Mouse (Mus musculus): ENCODE measurements around the gene Mical3. TPM values are rescaled to one million over a fixed set of nuclear protein-coding genes. Genes with fewer than 3 reads are reported as not detected.

Mical3 gene
- total RNA-seq, 2 experiments from 2014 or later = 46.0 to 59.0 TPM

DNA sequence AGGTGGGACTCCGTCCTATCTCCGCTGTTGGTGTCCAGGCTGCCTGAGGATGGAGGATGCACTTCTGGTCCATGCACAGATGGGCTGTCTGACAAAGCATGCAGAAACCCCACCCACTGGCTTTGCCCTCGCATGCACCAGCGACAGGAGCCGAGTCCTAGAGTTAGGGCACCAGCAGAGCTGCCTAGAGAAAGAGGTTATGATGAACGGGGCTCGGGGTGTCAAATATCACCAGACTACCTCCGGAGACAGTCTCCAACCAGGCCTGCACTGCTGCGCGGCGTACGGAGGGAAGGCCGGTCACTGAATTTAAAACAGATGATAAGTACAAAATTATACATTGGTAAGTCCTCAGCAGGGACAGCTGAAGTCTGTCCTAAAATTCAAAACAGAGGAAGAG, 165.0 kb downstream of the Mical3 start:
- DNase-seq (ENCODE audit: low spot score) = no peak

DNA sequence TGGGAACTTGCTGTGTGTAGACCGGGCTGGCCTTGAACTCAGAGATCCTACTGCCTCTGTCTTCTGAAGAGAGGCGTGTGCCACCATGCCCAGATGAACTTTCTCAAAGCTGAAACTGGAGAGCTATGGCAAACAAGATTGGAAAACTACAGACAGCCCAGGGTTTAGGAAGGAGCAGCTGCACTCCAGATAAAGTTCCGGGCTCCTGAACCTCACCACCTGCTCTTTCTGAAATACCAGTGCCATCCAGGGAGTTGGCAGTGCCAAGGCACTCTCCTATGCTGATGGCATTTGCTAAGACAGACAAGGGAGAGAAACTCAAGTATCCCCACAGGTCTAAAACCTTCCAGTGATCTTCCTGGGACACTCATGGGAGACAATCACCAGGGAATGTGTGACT, 166.6 kb downstream of the Mical3 start:
- DNase-seq (ENCODE audit: low spot score) = no peak

DNA sequence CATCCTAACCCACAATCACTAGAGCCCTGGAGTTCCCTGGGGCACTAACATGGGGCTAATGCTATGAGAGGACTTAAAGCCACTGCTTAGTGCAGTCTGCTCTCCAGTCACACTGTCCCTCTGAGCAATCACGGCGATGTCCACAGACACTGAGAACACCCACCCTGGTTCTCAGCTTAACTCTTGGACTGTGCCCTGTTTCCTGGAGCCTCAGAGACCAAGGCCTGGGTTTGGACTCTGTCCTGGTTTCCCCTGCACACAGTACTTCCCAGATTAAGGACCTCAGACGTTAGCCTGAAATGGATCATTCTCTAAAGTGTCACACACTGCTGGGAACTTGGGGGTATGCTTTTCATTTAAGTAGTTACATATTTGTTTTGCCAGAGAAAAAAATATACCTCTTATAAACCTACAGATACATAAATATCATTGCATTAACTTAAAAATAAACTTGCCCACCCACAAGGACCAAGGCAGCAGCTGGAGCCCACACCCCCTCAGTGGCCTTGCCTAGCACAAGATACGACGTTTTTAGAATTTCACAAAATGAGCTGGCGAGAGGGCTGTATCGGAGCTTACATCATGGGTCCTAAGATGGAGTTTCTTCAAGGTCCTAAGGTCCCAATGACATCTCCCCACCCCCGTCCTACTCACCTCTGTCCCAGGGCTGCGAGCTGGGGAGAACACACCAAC, 170.3 kb downstream of the Mical3 start:
- no peak for DNase-seq (ENCODE audit: low spot score)

DNA sequence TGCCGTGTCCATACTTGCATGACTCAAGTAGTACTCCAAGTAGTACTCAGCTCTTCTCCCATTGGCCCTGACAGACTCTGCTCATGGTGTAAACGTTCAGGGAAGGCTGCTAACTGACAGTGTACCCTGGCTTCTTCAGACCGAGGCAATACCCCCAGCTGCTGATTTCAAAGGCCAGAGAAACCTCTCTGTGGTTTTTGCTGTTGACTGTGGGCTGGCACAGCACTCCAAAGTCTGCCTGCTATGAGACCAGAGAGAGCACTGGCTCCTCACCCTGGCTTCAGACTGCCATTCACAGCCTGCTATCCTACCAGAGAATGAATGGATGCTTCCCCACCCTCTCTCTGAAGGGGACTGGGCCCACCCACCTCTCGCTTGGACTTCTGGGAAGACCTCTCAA, 173.5 kb downstream of the Mical3 start:
- no peak for DNase-seq (ENCODE audit: low spot score)

DNA sequence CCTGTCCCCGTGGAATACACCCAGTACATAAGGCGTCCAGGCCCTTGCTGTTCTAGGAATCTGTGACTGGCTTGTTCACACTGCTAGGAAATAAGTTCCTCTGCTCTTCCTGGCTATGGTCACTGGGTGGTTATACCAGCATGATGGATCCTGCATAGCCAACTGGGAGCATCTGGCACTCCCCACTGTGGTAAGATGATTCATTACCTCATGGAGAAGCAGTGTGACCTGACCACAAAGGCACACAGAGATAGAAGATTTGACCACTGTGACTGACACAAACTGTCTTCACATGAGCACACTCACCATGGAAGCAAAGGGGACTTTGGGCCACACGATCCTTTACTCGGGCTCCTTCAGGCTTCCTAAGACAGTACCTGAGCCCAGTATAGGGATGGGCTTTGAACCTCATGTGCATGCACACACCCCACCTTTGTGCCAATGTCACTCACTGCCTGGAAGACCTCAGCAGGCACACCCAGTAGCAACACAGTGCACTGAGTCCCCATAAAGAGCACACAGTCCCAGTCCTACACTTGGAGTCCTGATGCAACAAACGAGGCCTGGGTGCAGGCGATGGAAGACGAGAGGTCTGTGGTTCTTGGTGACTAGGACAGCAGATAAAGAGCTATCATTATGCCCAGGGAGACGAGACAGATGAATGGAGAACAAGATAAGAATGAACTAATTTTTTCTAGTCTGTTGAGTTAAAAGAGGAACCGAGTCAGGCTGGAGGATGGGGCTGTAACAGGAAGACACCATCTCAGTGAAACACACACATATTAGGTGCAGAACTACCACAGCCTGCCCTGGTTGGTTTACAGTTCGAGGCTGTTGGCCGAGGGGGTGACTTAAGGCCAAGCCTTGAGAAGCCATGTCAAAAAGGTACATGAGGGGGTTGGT, 174.3 kb downstream of the Mical3 start:
- no peak for DNase-seq (ENCODE audit: low spot score)

DNA sequence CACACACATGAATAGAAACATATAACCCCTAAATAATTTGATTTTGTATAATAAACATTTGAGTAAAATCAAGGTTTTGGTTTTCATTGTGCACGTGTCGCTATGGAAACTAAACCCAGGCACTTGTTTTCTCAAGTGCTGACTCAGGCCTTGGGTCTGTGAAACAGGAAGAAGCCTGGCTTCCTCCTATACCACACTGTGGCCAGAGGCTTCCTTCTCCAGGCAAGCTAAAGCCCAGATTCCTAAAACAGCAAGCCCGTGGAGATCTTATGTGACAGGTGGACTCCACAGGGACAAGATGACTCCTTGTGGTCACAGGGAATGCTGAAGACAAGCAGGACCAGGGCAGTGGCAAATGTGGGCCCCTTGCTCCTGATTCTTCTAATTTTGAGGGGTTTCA, 175.6 kb downstream of the Mical3 start:
- DNase-seq (ENCODE audit: low spot score) = no peak

DNA sequence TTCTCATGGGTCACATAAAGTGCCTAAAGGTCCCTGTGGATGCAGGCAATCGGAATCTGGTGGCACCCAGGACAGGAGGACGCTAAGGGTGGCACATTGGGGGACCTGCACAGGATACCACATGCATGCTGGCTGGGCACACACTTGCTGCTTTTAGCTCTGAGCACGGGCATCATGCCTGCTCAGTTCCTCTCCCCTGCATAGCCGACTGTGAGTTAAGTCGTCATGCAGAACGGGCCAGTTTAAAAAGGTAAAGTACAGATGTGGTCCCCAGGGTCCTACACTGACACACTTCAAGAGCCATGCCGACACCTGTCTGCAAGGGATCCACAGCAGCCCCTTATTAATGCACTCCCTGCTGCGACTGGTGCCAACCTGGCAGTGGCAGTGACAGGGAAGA, 176.6 kb downstream of the Mical3 start:
- DNase-seq (ENCODE audit: low spot score) = no peak

DNA sequence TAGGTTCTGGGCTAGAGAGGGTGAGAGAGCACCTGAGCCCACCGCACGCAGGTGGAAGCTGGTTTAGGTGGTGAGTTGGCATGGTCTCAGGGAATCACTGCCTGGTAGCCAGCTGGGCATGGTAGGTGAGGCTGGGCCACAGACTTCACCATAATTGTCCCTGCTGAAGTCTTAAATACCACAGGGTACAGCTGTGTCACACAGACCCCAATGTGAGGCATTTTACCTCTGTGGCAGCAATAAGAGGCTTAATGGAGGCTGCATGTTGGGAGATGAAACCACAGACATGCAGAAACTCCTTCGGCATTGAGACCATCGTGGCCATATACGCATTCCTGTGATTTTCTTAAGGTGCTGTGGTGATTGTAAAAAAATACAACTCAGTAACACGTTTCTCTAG, 178.3 kb downstream of the Mical3 start:
- DNase-seq (ENCODE audit: low spot score) = no peak

DNA sequence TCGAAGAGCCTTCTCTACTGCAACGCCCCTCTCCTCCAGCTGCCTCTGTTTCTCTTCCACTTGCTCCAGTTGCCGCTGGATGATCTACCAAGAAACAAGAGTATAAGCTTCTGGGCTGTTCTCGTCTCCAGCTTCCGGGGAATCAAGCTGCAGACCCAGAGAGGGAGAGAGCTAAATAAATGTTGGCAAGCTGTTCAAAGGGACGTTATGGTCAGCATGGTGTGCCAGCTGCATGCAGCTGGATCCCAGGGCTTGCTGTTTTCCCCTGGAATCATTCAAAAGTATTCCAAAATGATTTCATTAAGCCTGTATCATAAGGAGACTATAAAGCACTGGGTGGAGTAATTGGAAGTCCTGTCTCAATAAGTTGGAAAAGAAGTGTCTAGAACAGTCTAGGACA, 179.5 kb downstream of the Mical3 start:
- DNase-seq (ENCODE audit: low spot score) = no peak

DNA sequence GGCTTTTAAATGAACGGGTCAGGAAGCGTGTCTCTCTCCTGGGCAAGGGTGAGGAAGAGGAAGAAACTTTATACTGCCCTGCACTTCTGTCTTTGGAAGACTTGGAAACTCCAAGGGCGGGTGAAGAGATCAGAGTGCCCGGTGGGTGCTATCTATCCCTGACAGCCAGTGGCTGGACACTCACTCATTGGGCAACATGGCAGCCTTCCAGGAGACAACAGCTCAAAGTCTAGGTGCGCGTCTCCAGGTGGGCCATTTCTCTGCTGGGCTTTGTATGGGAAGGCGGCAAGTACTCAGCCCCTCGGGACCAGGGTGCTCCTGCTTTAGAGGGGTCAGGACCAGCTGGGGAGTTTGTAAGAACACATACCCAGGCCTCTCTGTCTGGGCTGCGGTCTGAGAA, 185.3 kb downstream of the Mical3 start:
- DNase-seq (ENCODE audit: low spot score) = no peak

DNA sequence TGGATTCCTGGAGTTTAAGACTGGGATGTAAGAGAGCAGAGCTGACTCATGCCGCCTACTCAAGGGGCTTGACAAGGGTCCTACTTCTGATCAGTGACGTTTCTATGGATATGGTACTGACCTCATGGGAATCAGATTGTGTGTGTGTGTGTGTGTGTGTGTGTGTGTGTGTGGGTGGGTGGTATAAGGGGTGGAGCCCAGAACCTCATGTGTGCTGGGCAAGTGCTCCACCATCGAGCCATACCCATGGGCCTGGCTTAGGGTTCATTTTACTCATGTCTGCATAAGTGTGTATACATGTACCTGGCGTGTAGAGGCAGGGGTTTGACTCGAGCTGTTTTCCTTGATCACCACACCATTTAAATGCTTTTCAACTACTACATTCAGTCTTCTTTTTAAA, 186.8 kb downstream of the Mical3 start:
- DNase-seq (ENCODE audit: low spot score) = no peak

DNA sequence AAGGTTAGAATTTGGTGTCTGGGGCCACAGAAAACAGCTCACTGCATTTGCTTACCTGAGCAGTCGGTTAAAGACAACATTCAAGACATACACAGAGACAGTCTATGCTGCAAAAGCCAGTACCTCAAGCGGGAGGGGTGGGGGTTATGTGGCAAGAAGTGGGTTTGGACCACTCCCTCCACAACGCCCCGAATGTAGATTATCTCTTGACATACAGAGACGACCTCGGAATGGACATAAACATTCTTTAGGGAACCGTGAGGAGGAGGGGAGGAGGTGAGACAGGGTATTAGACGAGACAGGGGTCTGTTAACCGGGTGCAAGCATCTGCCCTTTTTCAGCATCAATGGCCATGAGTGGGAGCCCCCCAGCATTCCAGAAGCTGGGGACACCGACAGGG, 187.2 kb downstream of the Mical3 start:
- DNase-seq (ENCODE audit: low spot score) = no peak

DNA sequence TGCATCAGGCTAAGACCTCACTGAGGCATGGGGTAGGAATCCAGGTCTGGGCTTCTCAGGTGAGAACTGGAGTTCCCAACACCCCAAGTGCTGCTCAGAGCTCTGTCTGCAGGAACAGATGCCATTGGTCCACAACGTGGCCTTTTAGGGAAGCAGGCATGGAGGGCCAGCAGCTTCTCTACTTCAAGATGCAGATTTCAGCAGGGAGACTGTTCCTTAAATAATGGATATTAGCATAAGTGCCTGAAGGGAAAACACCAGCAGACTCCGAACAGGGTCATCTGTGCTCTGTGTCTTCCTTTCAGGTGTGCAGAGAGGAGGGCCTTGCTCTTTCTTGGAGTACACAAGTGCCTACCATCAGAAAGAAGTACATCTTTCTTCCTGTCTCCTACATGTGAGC, 187.7 kb downstream of the Mical3 start:
- DNase-seq (ENCODE audit: low spot score) = no peak

DNA sequence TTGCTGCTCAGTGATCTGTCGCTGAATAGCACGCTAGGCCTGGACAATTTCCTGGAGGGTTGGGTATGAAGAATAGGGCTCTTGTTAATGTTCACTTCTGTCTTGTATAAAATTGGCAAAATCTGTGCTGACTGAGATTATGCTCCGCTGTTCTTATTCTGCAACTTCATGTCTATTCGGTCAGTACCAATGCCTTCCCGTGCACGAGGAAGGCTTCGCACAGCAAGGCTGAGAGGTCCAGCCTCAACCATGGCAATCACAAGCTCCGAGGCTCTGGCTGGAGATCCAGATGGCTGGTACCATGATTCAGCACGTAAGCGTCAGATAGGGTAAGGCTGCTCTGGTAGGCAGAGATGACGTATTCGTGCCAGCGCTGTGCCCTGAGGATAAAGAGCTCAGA, 189.2 kb downstream of the Mical3 start:
- no peak for DNase-seq (ENCODE audit: low spot score)

DNA sequence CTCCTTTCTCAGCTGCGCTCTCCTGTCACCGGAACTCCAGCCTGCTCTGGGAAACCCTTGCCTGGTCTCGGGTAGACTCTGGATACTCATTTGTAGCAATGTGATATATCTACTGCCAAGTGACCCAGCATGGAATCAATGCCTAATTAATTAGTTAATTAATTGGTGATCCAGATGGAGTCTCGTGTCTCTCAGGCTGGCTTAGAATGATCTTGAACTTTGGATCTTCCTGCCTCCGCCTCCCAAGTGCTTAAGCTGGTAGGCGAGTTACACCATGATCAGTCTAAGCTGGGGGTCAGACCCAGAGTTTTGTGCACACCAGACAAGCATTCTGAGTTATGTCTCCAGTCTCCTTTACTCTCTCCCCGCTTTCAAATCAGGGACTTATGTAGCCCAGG, 189.7 kb downstream of the Mical3 start:
- DNase-seq (ENCODE audit: low spot score) = no peak

DNA sequence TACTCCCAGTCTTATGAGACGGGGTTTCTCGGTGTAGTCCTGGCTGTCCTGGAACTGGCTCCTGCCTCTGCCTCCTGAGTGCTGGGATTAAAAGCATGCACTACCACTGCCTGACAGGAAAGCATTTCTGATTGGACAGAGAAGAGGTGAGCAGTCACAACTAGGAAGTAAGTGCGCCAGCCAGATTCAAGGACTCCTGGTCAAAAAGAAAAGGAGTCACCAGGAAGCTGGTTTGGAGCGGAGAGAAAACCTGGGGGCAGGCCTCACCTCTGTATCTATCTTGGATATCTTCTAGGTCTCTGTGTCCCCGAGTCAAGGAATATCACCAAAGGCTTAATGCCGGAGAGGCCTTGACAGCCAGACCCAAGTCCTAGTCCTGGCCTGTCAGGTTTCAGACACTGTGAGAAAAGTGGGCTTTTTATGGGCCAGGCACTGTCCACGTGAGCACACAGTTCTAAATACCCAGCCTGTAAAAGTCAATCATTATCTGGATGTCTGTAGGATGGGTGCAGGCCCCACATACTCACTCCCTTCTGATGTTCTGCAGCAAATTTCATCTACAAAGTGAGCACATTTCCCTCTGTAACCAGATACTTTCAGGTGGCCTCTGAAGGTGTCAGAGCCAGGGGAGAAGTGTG, 190.2 kb downstream of the Mical3 start:
- DNase-seq (ENCODE audit: low spot score) = no peak

DNA sequence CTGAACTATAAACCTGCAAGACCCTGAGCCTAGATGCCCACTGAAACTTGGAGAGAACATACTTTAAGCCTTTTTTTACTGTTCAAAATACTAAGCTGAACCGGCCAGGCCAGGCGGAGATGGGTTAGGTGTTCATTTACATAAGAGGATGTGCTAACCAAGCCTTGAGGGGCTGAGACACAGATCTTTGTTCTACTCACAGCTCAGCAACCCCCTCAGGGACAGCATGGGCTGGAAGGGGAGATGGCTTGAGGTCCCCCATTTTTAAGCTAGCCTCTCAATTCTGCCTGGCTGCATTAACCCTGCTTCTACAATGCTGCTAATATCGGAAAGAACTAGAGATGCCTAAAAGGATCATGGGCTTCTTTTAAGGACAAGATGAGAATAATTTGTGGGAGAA, 191.0 kb downstream of the Mical3 start:
- DNase-seq (ENCODE audit: low spot score) = no peak

DNA sequence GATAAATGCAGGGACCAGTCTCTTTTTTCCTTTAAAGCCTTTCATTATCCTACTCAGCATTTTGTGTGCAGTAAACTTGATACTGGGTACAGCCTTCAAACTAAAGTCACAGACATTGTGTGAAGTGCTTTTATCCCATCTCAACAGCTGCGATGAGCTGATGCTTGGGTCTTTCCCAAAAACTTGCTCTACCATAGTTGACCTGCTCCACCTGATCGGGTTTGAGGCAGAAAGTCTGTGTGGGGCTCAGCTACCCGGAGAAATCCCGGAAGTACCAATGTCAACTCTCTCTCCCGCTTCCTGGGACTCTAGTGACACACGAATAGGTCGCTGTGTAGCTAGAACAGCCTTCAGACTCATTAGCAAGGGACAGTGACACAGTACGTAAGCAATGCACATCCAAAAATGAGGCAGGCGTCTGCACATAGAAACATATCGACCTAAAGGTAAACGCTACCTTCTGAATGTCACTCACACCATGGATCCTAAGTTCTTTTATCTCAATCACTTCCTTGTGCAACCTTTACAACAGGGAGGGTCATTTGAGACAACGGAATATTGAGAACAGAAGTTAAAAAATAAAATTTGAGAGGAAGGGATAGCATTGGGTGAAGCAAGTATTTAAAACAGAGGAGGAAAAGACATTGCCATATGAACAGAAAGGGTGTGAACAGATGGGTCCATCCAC, 191.9 kb downstream of the Mical3 start:
- DNase-seq (ENCODE audit: low spot score) = no peak

DNA sequence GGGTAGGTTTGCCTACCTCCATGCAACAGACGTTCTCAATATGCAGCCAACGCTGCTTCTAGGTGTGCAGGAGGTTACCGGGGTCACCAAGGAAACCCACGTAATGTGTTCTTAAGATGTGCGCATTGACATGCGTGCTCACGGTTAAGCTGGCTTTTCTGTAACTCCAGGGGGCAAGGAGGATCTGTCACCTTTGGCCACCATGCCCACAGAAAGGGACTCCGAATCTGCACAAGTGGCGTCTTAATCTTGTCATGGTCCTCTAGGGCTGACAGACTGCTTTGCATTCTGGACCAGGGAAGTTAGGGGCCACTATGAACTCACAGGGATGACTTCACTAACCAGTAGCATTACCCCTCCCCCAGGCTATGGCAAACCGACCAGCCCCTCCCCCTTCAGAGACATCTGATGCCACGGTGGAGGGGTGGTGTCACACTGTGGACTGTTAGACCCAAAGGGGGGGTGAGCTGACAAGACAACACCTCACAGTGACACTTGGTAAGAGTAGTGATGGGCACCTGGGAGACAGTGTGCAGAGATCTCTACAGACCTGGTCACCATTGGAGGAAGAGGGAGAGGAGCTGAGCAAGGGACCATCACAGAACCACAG, 192.7 kb downstream of the Mical3 start:
- DNase-seq (ENCODE audit: low spot score) = no peak

DNA sequence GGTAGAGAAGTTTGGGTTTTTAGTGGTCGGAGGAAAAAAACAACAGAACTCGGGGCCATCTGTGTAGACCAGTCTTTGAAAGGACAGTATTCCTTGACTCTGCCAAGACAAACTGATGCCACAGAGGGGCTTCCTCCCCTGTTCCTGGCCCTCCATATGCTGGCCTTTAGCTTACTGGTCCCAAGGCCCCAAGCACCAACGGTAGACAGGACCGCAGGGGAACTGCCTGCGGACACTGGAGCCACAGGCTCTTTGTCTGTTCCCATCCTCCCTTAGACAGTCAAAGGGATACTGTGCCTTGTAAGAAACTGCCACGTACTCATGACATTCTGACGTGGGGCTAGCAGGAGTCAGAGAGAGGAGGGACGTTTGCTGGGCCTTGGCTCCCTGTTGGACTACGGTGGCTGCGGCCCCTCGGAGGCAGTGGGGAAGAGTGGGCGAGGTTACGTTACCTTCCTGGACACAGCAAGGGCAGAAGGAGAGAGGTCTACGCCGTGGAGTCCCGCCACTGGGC, 193.6 kb downstream of the Mical3 start:
- no peak for DNase-seq (ENCODE audit: low spot score)

DNA sequence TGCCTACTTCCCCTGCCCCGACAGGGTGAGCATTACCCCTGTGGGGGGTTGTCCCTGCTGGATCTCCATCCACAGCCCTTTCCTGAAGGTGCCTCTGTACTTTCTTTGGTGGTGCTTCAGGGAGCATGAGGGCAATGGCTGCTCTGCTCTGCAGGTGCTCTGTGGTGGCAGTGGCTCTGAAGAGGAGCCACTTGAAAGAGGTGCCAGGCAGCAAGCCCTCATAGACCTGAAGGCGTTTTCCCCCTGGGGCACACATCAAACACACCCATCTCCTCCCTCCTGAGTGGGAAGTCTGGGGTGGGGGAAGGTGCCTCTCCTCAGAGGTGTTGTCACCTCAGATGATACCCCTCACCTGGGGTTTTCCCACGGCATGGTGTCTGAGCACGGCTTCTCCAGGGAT, 196.6 kb downstream of the Mical3 start:
- no peak for DNase-seq (ENCODE audit: low spot score)

All from gastrocnemius, adult 18-20 months (tissue).